In genomic region chr12:117172529-117172884, GRCm38 (mm10) we compare ENCODE assay signal across 13 mouse cellular contexts.
DNase-seq lines count a peak whose midpoint lies in the region; ATAC-seq and TF ChIP-seq lines count a peak whose summit lies in the region.
"Had no signal": no experiment of that assay in that cellular context is flagged by ENCODE, and none has a peak within 500 bp of the region (broad histone marks: within the 10 kb centered on the region; RNA-seq: fewer than 3 reads in every experiment).

No protein-coding gene starts in this region.

- TF ChIP-seq EP300 in stomach, postnatal 0 days (optimal IDR thresholded peaks at IDR 0.05), result no peak
- no peak for TF ChIP-seq EP300 in lung, postnatal 0 days (IDR thresholded peaks at IDR 0.05)

- no peak overlapping the region for H3K27ac ChIP-seq in stomach, embryonic 15.5 days
- H3K27ac ChIP-seq in stomach, postnatal 0 days (replicated peaks), result no peak overlapping the region
- H3K27ac ChIP-seq in forebrain, embryonic 15.5 days (replicated peaks), result peak overlapping the region; percentile 88
- H3K27ac ChIP-seq in midbrain, embryonic 11.5 days (ENCODE audit: low read depth, low read length), result peak overlapping the region; percentile 97
- no peak overlapping the region for H3K27ac ChIP-seq in lung, postnatal 0 days (ENCODE audit: low read length)
- H3K27ac ChIP-seq in gastrocnemius, adult 2 months, result no peak overlapping the region

- no peak overlapping the region for H3K4me2 ChIP-seq in stomach, embryonic 15.5 days
- H3K4me2 ChIP-seq in stomach, postnatal 0 days (replicated peaks; ENCODE audit: low read depth), result no peak overlapping the region
- H3K4me2 ChIP-seq in forebrain, embryonic 15.5 days (replicated peaks), result no peak overlapping the region
- peak overlapping the region; percentile 36 for H3K4me2 ChIP-seq in midbrain, embryonic 11.5 days
- no peak overlapping the region for H3K4me2 ChIP-seq in lung, postnatal 0 days (replicated peaks; ENCODE audit: low read depth, low read length)
- H3K4me2 ChIP-seq: lung, embryonic 14.5 days had no signal

- peaks cover 7% of the 10 kb centered on the region; the same call in 1 of the 2 replicates for H3K4me1 ChIP-seq in stomach, embryonic 15.5 days
- H3K4me1 ChIP-seq in stomach, postnatal 0 days (replicated peaks; ENCODE audit: control insufficient read depth, insufficient read depth), result no peaks in the 10 kb centered on the region
- H3K4me1 ChIP-seq in forebrain, embryonic 15.5 days, result peaks cover 76% of the 10 kb centered on the region
- peaks cover 93% of the 10 kb centered on the region for H3K4me1 ChIP-seq in midbrain, embryonic 11.5 days (ENCODE audit: control insufficient read depth, insufficient read depth, low read length)
- H3K4me1 ChIP-seq in lung, postnatal 0 days (ENCODE audit: insufficient read depth, low read depth, low read length), result no peaks in the 10 kb centered on the region

- WGBS in stomach, embryonic 15.5 days, result 69% methylated on average over 2 of the region's 2 CpGs
- 58% methylated on average over 2 of the region's 2 CpGs for WGBS in stomach, postnatal 0 days
- WGBS in forebrain, embryonic 15.5 days, result 16% methylated on average over 2 of the region's 2 CpGs
- 25% methylated on average over 2 of the region's 2 CpGs for WGBS in midbrain, embryonic 11.5 days
- WGBS in lung, postnatal 0 days, result 56% methylated on average over 2 of the region's 2 CpGs

- no peak overlapping the region for H3K9ac ChIP-seq in stomach, embryonic 15.5 days
- H3K9ac ChIP-seq in stomach, postnatal 0 days (ENCODE audit: low read length), result no peak overlapping the region
- peak overlapping the region; percentile 14 for H3K9ac ChIP-seq in forebrain, embryonic 15.5 days (replicated peaks)
- H3K9ac ChIP-seq in midbrain, embryonic 11.5 days (ENCODE audit: low read length), result peak overlapping the region; percentile 52
- no peak overlapping the region for H3K9ac ChIP-seq in lung, postnatal 0 days (replicated peaks; ENCODE audit: low read depth)
- H3K9ac ChIP-seq: lung, embryonic 14.5 days had no signal

- peak; percentile 50; the same call in 1 of the 2 replicates for ATAC-seq in stomach, embryonic 15.5 days (ENCODE audit: insufficient read depth, low FRiP score, low read depth)
- no peak for ATAC-seq in stomach, postnatal 0 days (ENCODE audit: low FRiP score, low TSS enrichment)
- ATAC-seq in forebrain, embryonic 15.5 days (replicated peaks), result no peak
- ATAC-seq in midbrain, embryonic 11.5 days (ENCODE audit: low FRiP score), result no peak
- ATAC-seq in lung, postnatal 0 days, result no peak

- no peaks in the 10 kb centered on the region for H3K27me3 ChIP-seq in stomach, embryonic 15.5 days (replicated peaks)
- H3K27me3 ChIP-seq in stomach, postnatal 0 days (ENCODE audit: control insufficient read depth, insufficient read depth, low read length), result no peaks in the 10 kb centered on the region
- peaks cover 15% of the 10 kb centered on the region; the same call in 1 of the 2 replicates for H3K27me3 ChIP-seq in forebrain, embryonic 15.5 days
- no peaks in the 10 kb centered on the region for H3K27me3 ChIP-seq in midbrain, embryonic 11.5 days (ENCODE audit: control insufficient read depth, insufficient read depth, low read length)
- H3K27me3 ChIP-seq in lung, postnatal 0 days (replicated peaks; ENCODE audit: insufficient read depth, low read length), result no peaks in the 10 kb centered on the region

- no peak for DNase-seq in stomach, postnatal 0 days (ENCODE audit: low spot score)
- no peak for DNase-seq in midbrain, embryonic 11.5 days (ENCODE audit: low spot score, missing footprints)
- DNase-seq in adipocyte (ENCODE audit: low spot score), result no peak
- DNase-seq in lung, postnatal 0 days (ENCODE audit: low spot score), result no peak
- no peak for DNase-seq in gastrocnemius, adult 2 months
- DNase-seq: adrenal gland, postnatal 36 days; cerebellum, adult 11 months; gastrocnemius, postnatal 14 days; heart, postnatal 36 days; kidney, postnatal 36 days; lung, embryonic 14.5 days had no signal

- intact Hi-C loops in gastrocnemius, adult 2 months (cut with DNase I), result no loop called here

- H3K36me3 ChIP-seq in stomach, embryonic 15.5 days, result no peaks in the 10 kb centered on the region
- no peaks in the 10 kb centered on the region for H3K36me3 ChIP-seq in stomach, postnatal 0 days (ENCODE audit: control insufficient read depth, insufficient read depth, low read length)
- H3K36me3 ChIP-seq in forebrain, embryonic 15.5 days, result no peaks in the 10 kb centered on the region
- H3K36me3 ChIP-seq in midbrain, embryonic 11.5 days (ENCODE audit: control insufficient read depth, insufficient read depth, low read length), result peaks cover 6% of the 10 kb centered on the region; the same call in 1 of the 2 replicates
- no peaks in the 10 kb centered on the region for H3K36me3 ChIP-seq in lung, postnatal 0 days (ENCODE audit: insufficient read depth, low read length)

- H3K4me3 ChIP-seq in stomach, embryonic 15.5 days (replicated peaks), result no peak overlapping the region
- no peak overlapping the region for H3K4me3 ChIP-seq in stomach, postnatal 0 days (ENCODE audit: low read depth, low read length)
- no peak overlapping the region for H3K4me3 ChIP-seq in forebrain, embryonic 15.5 days
- H3K4me3 ChIP-seq in midbrain, embryonic 11.5 days (ENCODE audit: low read depth, low read length), result no peak overlapping the region
- no peak overlapping the region for H3K4me3 ChIP-seq in lung, postnatal 0 days (ENCODE audit: low read depth, low read length)
- no peak overlapping the region for H3K4me3 ChIP-seq in gastrocnemius, adult 2 months

- no peaks in the 10 kb centered on the region for H3K9me3 ChIP-seq in stomach, embryonic 15.5 days
- no peaks in the 10 kb centered on the region for H3K9me3 ChIP-seq in stomach, postnatal 0 days (ENCODE audit: control insufficient read depth, low read length)
- no peaks in the 10 kb centered on the region for H3K9me3 ChIP-seq in forebrain, embryonic 15.5 days
- no peaks in the 10 kb centered on the region for H3K9me3 ChIP-seq in midbrain, embryonic 11.5 days (ENCODE audit: control insufficient read depth, low read length)
- H3K9me3 ChIP-seq in lung, postnatal 0 days (ENCODE audit: low read length), result no peaks in the 10 kb centered on the region

- TF ChIP-seq CTCF in stomach, postnatal 0 days (IDR thresholded peaks at IDR 0.05; ENCODE audit: low read depth), result no peak
- no peak for TF ChIP-seq CTCF in lung, postnatal 0 days (IDR thresholded peaks at IDR 0.05)
- TF ChIP-seq CTCF in gastrocnemius, adult 2 months (IDR thresholded peaks at IDR 0.05), result no peak

Comparison
In these comparisons a context has a peak if more than half of its experiments do, and no peak if none do; other contexts are left out.
1. H3K27ac ChIP-seq: peak in forebrain, embryonic 15.5 days (single experiment) and midbrain, embryonic 11.5 days (single experiment); none in stomach, embryonic 15.5 days (single experiment), stomach, postnatal 0 days (single experiment), lung, postnatal 0 days (single experiment) and gastrocnemius, adult 2 months (single experiment).
2. H3K9ac ChIP-seq: peak in forebrain, embryonic 15.5 days (single experiment) and midbrain, embryonic 11.5 days (single experiment); none in stomach, embryonic 15.5 days (single experiment), stomach, postnatal 0 days (single experiment) and lung, postnatal 0 days (single experiment).